ENCODE assay signal across 9 mouse cellular contexts in the genomic region with DNA sequence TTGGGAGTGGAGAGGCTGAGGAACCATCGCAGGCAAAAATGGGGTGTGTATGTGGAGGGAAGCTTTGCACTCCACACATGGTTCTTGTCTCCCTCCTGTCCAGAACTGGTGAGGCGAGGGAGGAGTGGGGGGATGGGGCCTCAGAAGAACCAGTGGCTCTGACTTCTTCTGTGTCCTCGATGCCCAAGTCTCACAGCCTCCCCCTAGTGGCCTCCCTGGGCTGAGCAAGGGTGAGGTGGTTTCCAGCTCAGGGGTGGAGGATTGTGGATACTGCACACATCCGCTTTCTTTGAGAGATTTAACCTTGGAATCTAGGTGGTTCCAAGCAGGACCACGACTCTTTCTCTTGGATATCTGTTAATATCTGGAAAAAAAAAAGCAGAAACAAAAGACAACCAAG. TPM values are rescaled to one million over a fixed set of nuclear protein-coding genes. Genes with fewer than 3 reads are reported as not detected.
DNase-seq lines count a peak whose midpoint lies in the region; ATAC-seq and TF ChIP-seq lines count a peak whose summit lies in the region.
"Had no signal": no experiment of that assay in that cellular context is flagged by ENCODE, and none has a peak within 500 bp of the region (broad histone marks: within the 10 kb centered on the region; RNA-seq: fewer than 3 reads in every experiment).

No protein-coding gene starts in this region.

- peak; percentile 93 for ATAC-seq in megakaryocyte progenitor cell, adult 5-6 weeks (replicated peaks; ENCODE audit: poor library complexity)

- no peaks in the 10 kb centered on the region; the same call in 1 of the 2 replicates for H3K4me1 ChIP-seq in heart, adult 2 months (ENCODE audit: control insufficient read depth, insufficient read depth, low read length)
- H3K4me1 ChIP-seq in ES-Bruce4 (ENCODE audit: control insufficient read depth, insufficient read depth, low read length), result no peaks in the 10 kb centered on the region

- no peak for TF ChIP-seq POLR2A in heart, adult 2 months (IDR thresholded peaks at IDR 0.05; ENCODE audit: insufficient read depth, low read depth, low read length)
- TF ChIP-seq POLR2A in ES-Bruce4 (IDR thresholded peaks at IDR 0.05; ENCODE audit: insufficient read depth, low read length), result no peak

- H3K9ac ChIP-seq in heart, adult 2 months (ENCODE audit: low read depth, low read length), result no peak overlapping the region
- H3K9ac ChIP-seq in ES-Bruce4 (ENCODE audit: low read depth, poor library complexity, severe bottlenecking), result no peak overlapping the region

- peak; percentile 70 for TF ChIP-seq CTCF in heart, adult 2 months (IDR thresholded peaks at IDR 0.05)
- peak; percentile 81 for TF ChIP-seq CTCF in ES-Bruce4 (IDR thresholded peaks at IDR 0.05; ENCODE audit: low read depth, low read length)

- intact Hi-C loops in heart, adult 2 months (cut with DNase I), result no loop called here

- peak; percentile 24 to 41 for DNase-seq in heart, adult 2 months
- no peak for DNase-seq in heart, adult 8-10 months (ENCODE audit: low spot score)
- DNase-seq in c-Kit-positive CD71-positive TER-119-positive erythroid progenitor cells, embryonic 14.5 days (ENCODE audit: low spot score), result peak; percentile 11
- DNase-seq in gastrocnemius, postnatal 10 days, result peak; percentile 56
- DNase-seq in layer of hippocampus, adult 9-11 months, result peak; percentile 63
- DNase-seq in splenic B cell, adult 2 months (ENCODE audit: low read depth, low spot score), result peak; percentile 60

- TF ChIP-seq EP300 in heart, adult 2 months (IDR thresholded peaks at IDR 0.05; ENCODE audit: insufficient read depth, low read depth, low read length), result no peak
- TF ChIP-seq EP300 in ES-Bruce4 (IDR thresholded peaks at IDR 0.05; ENCODE audit: insufficient read depth, low read depth, low read length), result no peak

- 40% methylated on average over 5 of the region's 5 CpGs for WGBS in heart, adult 2 months

- H3K36me3 ChIP-seq in heart, adult 2 months (ENCODE audit: control insufficient read depth, insufficient read depth, low read length), result no peaks in the 10 kb centered on the region
- no peaks in the 10 kb centered on the region for H3K36me3 ChIP-seq in ES-Bruce4 (ENCODE audit: control insufficient read depth, insufficient read depth, low read length, poor library complexity, severe bottlenecking)
- no peaks in the 10 kb centered on the region for H3K36me3 ChIP-seq in splenic B cell, adult 2 months (ENCODE audit: control insufficient read depth, insufficient read depth, low read length, poor library complexity, severe bottlenecking)

- H3K4me3 ChIP-seq in heart, adult 2 months, result no peak overlapping the region
- H3K4me3 ChIP-seq in ES-Bruce4 (ENCODE audit: low read depth, low read length), result no peak overlapping the region

- H3K27me3 ChIP-seq in heart, adult 2 months (ENCODE audit: control insufficient read depth, insufficient read depth, low read length), result no peaks in the 10 kb centered on the region
- H3K27me3 ChIP-seq in ES-Bruce4 (ENCODE audit: control insufficient read depth, insufficient read depth, low read length, poor library complexity, severe bottlenecking), result no peaks in the 10 kb centered on the region
- H3K27me3 ChIP-seq in splenic B cell, adult 2 months (ENCODE audit: control insufficient read depth, insufficient read depth, low read length, poor library complexity, severe bottlenecking), result no peaks in the 10 kb centered on the region

- H3K27ac ChIP-seq in heart, adult 2 months, result no peak overlapping the region
- no peak overlapping the region for H3K27ac ChIP-seq in ES-Bruce4 (ENCODE audit: insufficient read depth, low read length)

- no peaks in the 10 kb centered on the region for H3K9me3 ChIP-seq in ES-Bruce4 (replicated peaks; ENCODE audit: control insufficient read depth, insufficient read depth, low read length, poor library complexity, severe bottlenecking)

- no peaks in the 10 kb centered on the region for H3K79me2 ChIP-seq in heart, adult 2 months (replicated peaks; ENCODE audit: control insufficient read depth, insufficient read depth, low read length)

RNA-seq across cellular contexts. Expression of a gene that starts 44.5 kb away (rescaled TPM):
- total RNA-seq in heart, adult 2 months (2021), result not detected
- polyA plus RNA-seq in heart, adult 2 months (2012; rRNA removed), result 0.27 TPM in 1 of 2 replicates, not detected in the other
- total RNA-seq in heart, adult 8-10 months (2022), result not detected
- not detected in 2 replicates for polyA plus RNA-seq in ES-Bruce4 (2011; ENCODE audit: insufficient read depth, insufficient read length, low read depth, missing spikeins)
- total RNA-seq in gastrocnemius, postnatal 10 days (2021), result not detected
- not detected in 2 replicates for total RNA-seq in megakaryocyte progenitor cell, adult 5-6 weeks (2015)
- total RNA-seq in megakaryocyte progenitor cell, adult 5-6 weeks (2017), result not detected in 2 replicates
- polyA plus RNA-seq: large intestine, adult 2 months had no signal
